Mouse (Mus musculus) spleen, postnatal 14 days (tissue): ENCODE data around the gene Ptprd.
"Not testable (repeated sequence)": the region's sequence is repeated elsewhere in the genome, so short reads cannot be mapped to it uniquely, and the experiment has no call there.

ENCODE experiments used
- DNase-seq, 2 experiments: peaks; one replicate each; pipeline ENCODE4 v3.0.0; 2021 to 2022; ENCODE audit warnings: low spot score in 2 of 2

The Ptprd gene

DNA sequence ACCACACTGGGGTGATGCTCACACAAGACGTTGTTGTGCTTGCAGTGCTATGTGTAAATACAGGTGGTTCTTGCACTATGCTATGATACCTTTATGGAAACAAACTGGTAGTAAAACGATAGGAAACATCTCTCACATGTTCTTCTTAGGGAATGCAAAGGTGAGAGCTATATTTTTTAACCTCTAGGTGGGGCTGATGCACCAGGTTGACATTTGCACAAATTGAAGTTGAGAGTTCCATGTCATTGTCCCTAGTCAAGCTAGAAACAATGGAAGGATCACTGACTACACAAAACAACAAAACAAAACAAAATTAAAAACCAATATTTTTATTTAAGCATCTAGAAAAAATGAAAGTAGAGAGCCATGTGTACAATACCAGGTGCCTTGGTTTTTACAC, 250.1 kb downstream of the Ptprd start:
- DNase-seq, result no peak

DNA sequence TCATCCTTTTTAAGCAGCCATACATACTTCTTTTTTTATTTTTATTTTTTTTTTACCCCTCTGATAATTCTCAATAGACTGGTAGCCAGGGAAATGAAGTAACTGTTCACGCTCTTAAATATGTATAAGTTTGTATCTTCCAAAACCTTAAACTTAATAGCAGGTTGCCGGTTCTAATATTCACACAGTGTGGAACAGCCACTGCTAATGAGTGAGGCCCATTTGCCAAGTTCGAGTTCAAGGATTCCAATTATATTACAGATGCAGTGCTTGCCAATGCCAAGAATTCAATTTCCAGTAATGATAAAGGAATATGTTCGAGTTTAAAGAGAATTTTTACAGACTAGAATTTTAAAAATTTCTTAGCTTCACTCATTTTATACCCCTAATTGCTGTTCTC, 322.3 kb downstream of the Ptprd start:
- DNase-seq, result no peak

DNA sequence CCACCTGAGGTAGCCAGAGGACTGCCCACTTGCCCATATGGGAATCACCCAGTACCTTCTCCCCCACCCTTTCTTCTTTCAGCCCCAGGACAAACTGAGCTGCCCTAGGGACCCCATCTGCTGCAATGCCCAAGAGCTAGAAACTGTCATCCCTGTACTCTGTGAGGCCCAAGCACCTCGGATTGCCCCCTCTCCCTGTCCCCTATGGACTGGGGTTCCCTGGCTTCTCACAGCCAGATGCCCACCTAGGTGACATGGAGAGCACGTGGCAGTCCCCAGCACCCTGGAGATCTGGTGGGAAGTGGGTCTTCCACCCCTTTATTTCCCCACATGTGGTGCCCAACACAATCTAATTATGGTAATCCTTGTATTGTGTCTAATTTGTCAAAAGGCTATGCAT, 331.5 kb downstream of the Ptprd start:
- DNase-seq, result no peak

DNA sequence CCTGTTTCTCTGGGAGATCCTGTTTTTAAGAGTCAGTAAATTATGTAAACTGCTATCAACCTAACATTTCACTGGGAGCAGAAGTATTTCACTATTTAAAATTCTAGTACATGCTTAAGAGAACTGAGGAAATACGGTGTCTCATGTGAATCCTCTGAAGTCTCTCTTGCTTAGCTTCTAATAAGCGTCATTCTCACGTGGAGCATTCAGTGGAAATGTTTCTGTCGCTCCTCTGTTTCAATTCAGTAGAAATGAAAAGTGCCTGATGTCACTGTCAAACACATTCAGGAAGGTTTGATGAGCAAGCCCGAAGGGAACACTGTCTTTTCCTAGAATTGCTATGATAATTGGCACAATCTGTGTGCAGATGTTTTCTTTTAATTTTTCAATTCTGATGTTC, 350.5 kb downstream of the Ptprd start:
- DNase-seq, result no peak

GRCm38 (mm10) chr4:77797391-77797790, 414.4 kb downstream of the Ptprd start:
- not testable (repeated sequence) for DNase-seq

GRCm38 (mm10) chr4:77777237-77777636, 434.5 kb downstream of the Ptprd start:
- no peak for DNase-seq

GRCm38 (mm10) chr4:77763790-77764189, 448.0 kb downstream of the Ptprd start:
- DNase-seq, result no peak

- DNase-seq, result no peak
Measured at GRCm38 (mm10) chr4:77743391-77743790, 468.4 kb downstream of the Ptprd start.

DNA sequence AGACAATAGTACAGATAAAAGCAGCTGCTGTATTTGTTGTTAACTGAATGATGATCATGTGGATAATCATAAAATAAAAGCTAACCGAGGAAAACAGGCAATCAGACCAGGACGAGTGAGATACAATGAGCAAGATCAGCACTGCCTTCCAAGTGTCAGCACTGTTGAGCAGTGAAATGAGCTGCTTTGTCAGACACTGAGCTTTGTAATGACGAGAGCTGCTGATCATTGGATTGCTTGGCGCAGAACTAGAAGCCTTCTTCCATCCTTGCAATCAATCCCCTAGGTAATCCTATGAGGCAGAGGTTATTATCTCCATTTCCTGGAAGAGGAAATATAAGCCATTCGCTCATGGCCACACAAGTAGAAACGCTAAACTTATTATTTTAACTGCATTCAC, 489.9 kb downstream of the Ptprd start:
- DNase-seq, result no peak

DNA sequence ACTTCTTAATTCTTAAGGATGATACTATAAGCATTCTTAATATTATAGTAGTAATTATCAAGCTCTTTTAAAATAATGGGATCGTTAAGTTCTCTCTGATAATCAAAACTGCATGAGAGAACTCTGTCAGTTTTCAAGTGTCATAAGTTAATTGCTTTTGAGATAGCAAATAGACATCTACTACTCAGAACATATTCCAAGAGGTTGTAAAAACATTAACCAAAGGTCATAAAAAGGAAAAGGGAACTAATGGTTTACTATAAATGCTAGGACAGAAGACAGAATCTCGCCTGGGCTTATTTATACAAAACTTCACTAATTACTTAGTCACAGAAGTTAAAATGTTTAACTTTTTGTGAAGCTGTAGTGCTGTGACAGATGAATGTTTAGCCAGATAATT, 494.0 kb downstream of the Ptprd start:
- DNase-seq, result no peak

- no peak for DNase-seq
Measured at GRCm38 (mm10) chr4:77710231-77710630, 501.5 kb downstream of the Ptprd start.

DNA sequence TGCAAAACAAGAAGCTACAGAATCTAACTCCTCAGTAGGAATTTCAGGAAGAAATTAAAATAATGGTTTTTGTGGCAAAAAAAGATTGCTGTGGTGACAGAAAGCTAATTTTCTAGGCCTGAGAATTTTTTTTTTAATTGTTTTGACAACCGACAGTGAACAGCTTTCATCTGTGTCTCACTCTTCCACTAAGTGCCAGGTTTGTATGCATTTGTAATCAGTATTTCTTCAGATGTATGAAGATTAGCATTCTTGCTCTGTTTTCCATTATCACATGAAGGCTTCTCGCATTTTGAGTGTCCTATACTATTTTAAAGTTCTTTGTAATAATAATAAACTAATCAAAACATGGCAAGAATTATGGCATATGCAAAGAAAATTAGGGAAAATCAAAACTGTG, 513.5 kb downstream of the Ptprd start:
- DNase-seq, result no peak

- no peak for DNase-seq
Measured at GRCm38 (mm10) chr4:77675798-77676197, 536.0 kb downstream of the Ptprd start.

DNA sequence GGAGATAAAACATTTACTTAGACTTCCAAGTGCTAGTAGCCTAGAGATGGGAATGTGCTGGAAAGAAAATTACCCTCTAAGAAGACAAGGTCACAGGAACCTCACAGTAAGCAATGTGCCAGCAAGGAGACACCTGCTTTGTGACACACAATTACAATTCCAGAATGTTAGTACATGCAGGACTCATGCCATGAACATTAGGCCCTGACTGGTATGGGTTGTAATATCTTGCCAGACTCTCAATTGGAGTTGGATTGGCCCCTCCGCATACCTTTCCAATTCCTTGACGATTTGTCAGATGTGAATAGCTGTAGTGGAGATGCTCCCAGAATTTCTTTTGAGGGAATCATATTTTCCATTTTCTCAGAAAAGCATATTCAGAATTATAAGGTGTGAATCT, 547.0 kb downstream of the Ptprd start:
- no peak for DNase-seq

DNA sequence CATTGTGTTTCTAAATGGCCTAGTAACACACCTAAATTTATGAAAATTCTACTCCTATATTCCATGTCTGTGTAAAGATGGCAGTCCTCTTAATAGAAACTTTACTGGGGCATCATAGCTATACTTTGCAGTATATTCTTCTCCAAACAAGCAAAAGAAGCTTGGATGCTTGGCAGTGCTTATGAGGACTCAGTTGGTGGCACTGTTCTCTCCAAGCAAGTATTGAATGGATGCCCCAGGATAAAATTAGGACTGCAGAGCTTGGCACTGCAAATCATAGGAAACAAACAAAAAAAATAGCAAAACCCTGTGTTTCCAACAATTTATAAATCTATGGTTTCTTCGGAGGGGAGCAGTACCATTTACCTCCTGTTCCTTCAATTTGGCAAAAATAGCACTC, 549.5 kb downstream of the Ptprd start:
- no peak for DNase-seq

DNA sequence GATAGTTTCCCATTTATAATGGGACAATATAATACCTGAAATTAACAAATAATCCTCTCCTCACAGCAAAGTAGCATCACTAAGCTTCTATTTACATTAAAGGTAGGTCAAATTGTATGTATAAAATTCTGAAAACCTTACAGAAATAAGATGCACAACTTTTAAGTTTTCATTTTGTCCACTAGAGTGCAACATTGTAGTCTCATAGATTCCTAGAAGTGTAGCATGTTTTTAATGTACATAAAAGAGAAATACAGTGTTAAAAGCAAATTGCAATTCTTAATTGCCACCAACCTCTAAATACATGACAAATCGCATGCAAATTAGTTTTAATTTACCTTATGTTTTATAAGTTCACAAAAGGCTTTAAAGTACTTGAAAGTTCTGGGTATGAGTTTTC, 556.1 kb downstream of the Ptprd start:
- no peak for DNase-seq

DNA sequence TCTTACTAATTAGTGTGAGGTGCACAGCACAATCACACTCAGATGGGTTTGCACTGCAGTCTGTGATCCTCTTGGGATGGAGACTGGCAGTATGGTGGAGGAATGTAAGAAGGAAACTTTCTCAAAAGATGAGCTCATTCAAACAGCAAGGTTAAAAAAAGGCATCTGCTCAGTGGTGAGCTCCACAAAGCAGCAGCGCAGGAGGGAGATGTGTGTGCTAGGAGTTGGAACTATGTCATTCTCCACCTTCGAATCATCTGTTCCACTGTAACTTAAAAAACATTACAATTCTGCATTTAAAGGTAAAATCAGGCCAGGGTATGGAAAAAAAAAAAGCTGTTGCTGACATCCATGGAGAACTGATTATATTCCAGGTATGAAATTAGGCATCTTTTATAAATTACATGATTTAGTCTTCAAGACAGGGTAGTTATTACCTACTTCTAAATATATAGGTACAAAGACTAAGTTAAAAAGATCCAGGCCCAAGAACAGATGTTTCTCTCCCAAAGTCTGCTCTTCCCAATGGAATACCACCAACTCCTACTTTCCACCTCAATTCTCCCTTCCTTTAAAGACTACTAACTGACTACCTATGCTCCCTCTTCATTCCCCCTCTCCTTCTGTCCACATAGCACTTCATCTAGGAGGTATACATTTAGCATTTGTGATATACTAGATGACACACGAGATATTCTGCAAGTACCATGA, 562.0 kb downstream of the Ptprd start:
- DNase-seq, result no peak

DNA sequence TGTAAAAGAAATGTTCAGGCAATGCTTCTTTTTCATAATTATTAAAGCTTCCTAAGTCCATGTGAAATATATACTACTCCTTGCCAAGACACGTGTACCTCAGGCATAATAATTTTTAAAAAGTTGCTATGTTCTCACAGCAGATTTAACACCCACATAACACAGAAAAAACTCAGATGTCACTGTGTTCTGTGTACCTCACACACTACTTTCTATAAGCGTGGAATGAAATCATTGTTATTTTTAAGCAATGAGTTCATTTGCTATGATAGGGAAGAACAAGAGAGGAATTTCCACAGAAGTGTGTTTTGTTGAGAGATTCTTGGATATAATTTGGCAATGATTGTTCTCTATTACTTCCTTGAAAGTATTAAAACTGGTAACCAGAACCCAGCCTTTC, 562.9 kb downstream of the Ptprd start:
- DNase-seq, result no peak

DNA sequence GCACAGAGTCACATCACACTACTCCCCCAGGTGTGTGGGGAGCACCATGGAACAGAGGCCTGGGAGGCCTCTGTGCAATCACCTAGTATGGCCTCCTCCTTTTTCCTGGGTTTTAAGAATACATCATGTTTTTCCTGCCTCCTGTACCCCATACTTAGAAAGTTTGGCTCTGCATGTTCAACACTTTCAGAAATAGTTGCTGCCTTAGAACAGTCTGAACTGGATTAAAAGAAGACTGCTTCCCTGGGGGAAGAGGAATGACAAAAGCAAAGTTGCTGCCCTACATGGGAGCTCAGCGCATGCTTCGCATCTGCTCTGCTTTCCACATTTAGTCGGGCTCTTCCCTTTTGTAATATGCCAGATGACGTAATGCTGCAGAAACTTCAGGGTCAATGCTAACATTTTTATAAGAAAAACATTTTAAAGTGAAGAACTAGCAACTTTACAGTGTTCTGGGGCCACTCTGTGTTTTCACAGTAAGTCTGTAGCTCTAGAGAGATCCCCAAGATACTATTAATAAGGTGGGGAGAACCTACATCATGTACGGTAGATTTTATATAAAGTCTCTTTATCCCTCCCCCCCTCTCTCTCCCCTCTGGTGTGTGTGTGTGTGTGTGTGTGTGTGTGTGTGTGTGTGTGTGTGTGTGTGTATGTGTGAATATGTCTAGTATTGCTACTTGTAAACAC, 564.2 kb downstream of the Ptprd start:
- no peak for DNase-seq

DNA sequence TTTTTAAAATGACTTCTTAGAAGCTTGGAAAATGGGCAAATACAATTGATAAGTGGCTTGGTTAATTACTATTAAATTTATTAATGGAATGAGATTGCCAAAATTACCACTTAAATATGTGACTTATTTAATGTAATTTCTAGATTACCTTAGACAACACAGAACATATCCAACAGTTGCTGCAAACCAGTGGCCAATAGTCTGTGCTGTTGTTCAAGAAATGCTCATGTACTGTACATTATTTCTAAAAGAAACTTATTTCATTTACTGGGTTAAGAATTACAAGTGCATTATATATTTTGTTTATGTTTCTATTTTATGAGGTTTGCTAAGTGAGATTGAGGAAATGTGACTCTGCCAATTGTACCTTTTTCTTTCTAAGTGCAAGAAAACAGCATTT, 567.3 kb downstream of the Ptprd start:
- DNase-seq, result no peak

GRCm38 (mm10) chr4:77640022-77640421, 571.7 kb downstream of the Ptprd start:
- DNase-seq, result no peak

- DNase-seq, result no peak
Measured at GRCm38 (mm10) chr4:77613129-77613528, 598.6 kb downstream of the Ptprd start.

GRCm38 (mm10) chr4:77586624-77587023, 625.1 kb downstream of the Ptprd start:
- no peak for DNase-seq

- no peak for DNase-seq
Measured at GRCm38 (mm10) chr4:77586222-77586621, 625.5 kb downstream of the Ptprd start.
